Mouse (Mus musculus): ENCODE results near the gene Dtx4. TPM values are rescaled to one million over a fixed set of nuclear protein-coding genes. Genes with fewer than 3 reads are reported as not detected.
A peak's percentile ranks its signal among the peaks of the same experiment; 100 is the strongest.
"Not testable (repeated sequence)": the region's sequence is repeated elsewhere in the genome, so short reads cannot be mapped to it uniquely, and the experiment has no call there.

The Dtx4 gene
- 16.0 and 16.5 TPM in 2 replicates for polyA plus RNA-seq (2015; fragmentation: Nextera tagmentation; extraction: Ambion mirVana)

- Histone ChIP-seq H3K4me1 (replicated peaks; ENCODE audit: control insufficient read depth, insufficient read depth, low read length) (peaks cover 13% of the 10 kb centered on the region; the same call in 1 of the 2 replicates), H3K36me3 (ENCODE audit: control insufficient read depth, insufficient read depth, low read length) (no peaks in the 10 kb centered on the region), H3K9me3 (ENCODE audit: control insufficient read depth, low read length) (no peaks in the 10 kb centered on the region), H3K4me2 (ENCODE audit: low read depth, low read length) (peak within 1 kb of the TSS; percentile 92), H3K27me3 (ENCODE audit: control insufficient read depth, insufficient read depth, low read depth, low read length) (no peaks in the 10 kb centered on the region), H3K9ac (ENCODE audit: low read length) (peak within 1 kb of the TSS; percentile 96), H3K4me3 (ENCODE audit: low read length) (peak within 1 kb of the TSS; percentile 87), H3K27ac (ENCODE audit: low read length) (peak within 1 kb of the TSS; percentile 93)
- under 1% methylated on average over 69 of the region's 80 CpGs for WGBS
- peak; percentile 93 for ATAC-seq (ENCODE audit: low read depth)
Measured at GRCm38 (mm10) chr19:12501370-12502347, at the start of gene Dtx4. Gene Dtx4, minus strand, starts transcription at chr19:12501454.

- H3K4me3 ChIP-seq (ENCODE audit: low read length), result no peak overlapping the region
- H3K4me2 ChIP-seq (ENCODE audit: low read depth, low read length), result no peak overlapping the region
- no peak overlapping the region for H3K9ac ChIP-seq (ENCODE audit: low read length)
- H3K27me3 ChIP-seq (ENCODE audit: control insufficient read depth, insufficient read depth, low read depth, low read length), result no peaks in the 10 kb centered on the region
- H3K27ac ChIP-seq (ENCODE audit: low read length), result no peak overlapping the region
- 0 out of 2 replicates have a peak, but pooled peaks have one; percentile 26 for ATAC-seq (ENCODE audit: low read depth)
- H3K4me1 ChIP-seq (replicated peaks; ENCODE audit: control insufficient read depth, insufficient read depth, low read length), result no peaks in the 10 kb centered on the region
- no peaks in the 10 kb centered on the region for H3K36me3 ChIP-seq (ENCODE audit: control insufficient read depth, insufficient read depth, low read length)
- H3K9me3 ChIP-seq (ENCODE audit: control insufficient read depth, low read length), result no peaks in the 10 kb centered on the region
- WGBS, result 55% methylated on average over 5 of the region's 5 CpGs
Measured at GRCm38 (mm10) chr19:12550005-12550942, 49.0 kb upstream of the Dtx4 start.

GRCm38 (mm10) chr19:12549166-12549565 is 47.9 kb upstream of the Dtx4 start:
- no peak for ATAC-seq (ENCODE audit: low read depth)
- WGBS, result 71% methylated on average over 5 of the region's 5 CpGs
- H3K27me3 ChIP-seq (ENCODE audit: control insufficient read depth, insufficient read depth, low read depth, low read length), result no peaks in the 10 kb centered on the region
- H3K27ac ChIP-seq (ENCODE audit: low read length), result no peak overlapping the region
- no peak overlapping the region for H3K9ac ChIP-seq (ENCODE audit: low read length)
- no peaks in the 10 kb centered on the region for H3K4me1 ChIP-seq (replicated peaks; ENCODE audit: control insufficient read depth, insufficient read depth, low read length)
- no peaks in the 10 kb centered on the region for H3K36me3 ChIP-seq (ENCODE audit: control insufficient read depth, insufficient read depth, low read length)
- H3K9me3 ChIP-seq (ENCODE audit: control insufficient read depth, low read length), result no peaks in the 10 kb centered on the region
- H3K4me2 ChIP-seq (ENCODE audit: low read depth, low read length), result no peak overlapping the region
- no peak overlapping the region for H3K4me3 ChIP-seq (ENCODE audit: low read length)

- not testable (repeated sequence) for ATAC-seq (ENCODE audit: low read depth); H3K27me3 ChIP-seq (ENCODE audit: control insufficient read depth, insufficient read depth, low read depth, low read length); H3K4me2 ChIP-seq (ENCODE audit: low read depth, low read length); H3K4me1 ChIP-seq (replicated peaks; ENCODE audit: control insufficient read depth, insufficient read depth, low read length); H3K9me3 ChIP-seq (ENCODE audit: control insufficient read depth, low read length); H3K9ac ChIP-seq (ENCODE audit: low read length); H3K27ac ChIP-seq (ENCODE audit: low read length); H3K4me3 ChIP-seq (ENCODE audit: low read length); H3K36me3 ChIP-seq (ENCODE audit: control insufficient read depth, insufficient read depth, low read length)
- 91% methylated on average over 11 of the region's 11 CpGs for WGBS
Measured at GRCm38 (mm10) chr19:12545440-12545839, 44.2 kb upstream of the Dtx4 start, which contains the start of gene Fam111a. Gene Fam111a, plus strand, starts transcription at chr19:12545740.

- 10% methylated on average over 2 of the region's 2 CpGs for WGBS
- no peak overlapping the region for H3K4me2 ChIP-seq (ENCODE audit: low read depth, low read length)
- no peaks in the 10 kb centered on the region for H3K4me1 ChIP-seq (replicated peaks; ENCODE audit: control insufficient read depth, insufficient read depth, low read length)
- H3K9me3 ChIP-seq (ENCODE audit: control insufficient read depth, low read length), result no peaks in the 10 kb centered on the region
- no peak for ATAC-seq (ENCODE audit: low read depth)
- no peaks in the 10 kb centered on the region for H3K27me3 ChIP-seq (ENCODE audit: control insufficient read depth, insufficient read depth, low read depth, low read length)
- H3K9ac ChIP-seq (ENCODE audit: low read length), result no peak overlapping the region
- no peak overlapping the region for H3K27ac ChIP-seq (ENCODE audit: low read length)
- H3K4me3 ChIP-seq (ENCODE audit: low read length), result no peak overlapping the region
- no peaks in the 10 kb centered on the region for H3K36me3 ChIP-seq (ENCODE audit: control insufficient read depth, insufficient read depth, low read length)
Measured at GRCm38 (mm10) chr19:12541644-12542043, 40.4 kb upstream of the Dtx4 start.

GRCm38 (mm10) chr19:12540727-12541126 is 39.5 kb upstream of the Dtx4 start:
- 42% methylated on average over 3 of the region's 3 CpGs for WGBS
- no peak overlapping the region for H3K9ac ChIP-seq (ENCODE audit: low read length)
- no peak for ATAC-seq (ENCODE audit: low read depth)

GRCm38 (mm10) chr19:12539975-12540374 is 38.7 kb upstream of the Dtx4 start:
- Histone ChIP-seq H3K4me3 (ENCODE audit: low read length) (no peak overlapping the region), H3K9ac (ENCODE audit: low read length) (no peak overlapping the region), H3K36me3 (ENCODE audit: control insufficient read depth, insufficient read depth, low read length) (no peaks in the 10 kb centered on the region), H3K9me3 (ENCODE audit: control insufficient read depth, low read length) (no peaks in the 10 kb centered on the region), H3K4me2 (ENCODE audit: low read depth, low read length) (no peak overlapping the region), H3K4me1 (replicated peaks; ENCODE audit: control insufficient read depth, insufficient read depth, low read length) (no peaks in the 10 kb centered on the region), H3K27ac (ENCODE audit: low read length) (no peak overlapping the region), H3K27me3 (ENCODE audit: control insufficient read depth, insufficient read depth, low read depth, low read length) (no peaks in the 10 kb centered on the region)
- 68% methylated on average over 1 of the region's 1 CpGs for WGBS
- ATAC-seq (ENCODE audit: low read depth), result no peak

More at GRCm38 (mm10) chr19:12540727-12541126, 39.5 kb upstream of the Dtx4 start:
- no peaks in the 10 kb centered on the region for H3K27me3 ChIP-seq (ENCODE audit: control insufficient read depth, insufficient read depth, low read depth, low read length)
- H3K36me3 ChIP-seq (ENCODE audit: control insufficient read depth, insufficient read depth, low read length), result no peaks in the 10 kb centered on the region
- H3K4me3 ChIP-seq (ENCODE audit: low read length), result no peak overlapping the region
- H3K4me2 ChIP-seq (ENCODE audit: low read depth, low read length), result no peak overlapping the region
- H3K4me1 ChIP-seq (replicated peaks; ENCODE audit: control insufficient read depth, insufficient read depth, low read length), result no peaks in the 10 kb centered on the region
- H3K27ac ChIP-seq (ENCODE audit: low read length), result no peak overlapping the region
- no peaks in the 10 kb centered on the region for H3K9me3 ChIP-seq (ENCODE audit: control insufficient read depth, low read length)

GRCm38 (mm10) chr19:12537168-12537567 is 35.9 kb upstream of the Dtx4 start:
- no peak overlapping the region for H3K4me3 ChIP-seq (ENCODE audit: low read length)
- no peak overlapping the region for H3K9ac ChIP-seq (ENCODE audit: low read length)
- H3K36me3 ChIP-seq (ENCODE audit: control insufficient read depth, insufficient read depth, low read length), result no peaks in the 10 kb centered on the region
- no peaks in the 10 kb centered on the region for H3K9me3 ChIP-seq (ENCODE audit: control insufficient read depth, low read length)
- ATAC-seq (ENCODE audit: low read depth), result no peak
- no peak overlapping the region for H3K4me2 ChIP-seq (ENCODE audit: low read depth, low read length)
- H3K4me1 ChIP-seq (replicated peaks; ENCODE audit: control insufficient read depth, insufficient read depth, low read length), result no peaks in the 10 kb centered on the region
- no peak overlapping the region for H3K27ac ChIP-seq (ENCODE audit: low read length)
- no peaks in the 10 kb centered on the region for H3K27me3 ChIP-seq (ENCODE audit: control insufficient read depth, insufficient read depth, low read depth, low read length)

GRCm38 (mm10) chr19:12523377-12523776 is 22.1 kb upstream of the Dtx4 start:
- H3K27me3 ChIP-seq (ENCODE audit: control insufficient read depth, insufficient read depth, low read depth, low read length), result no peaks in the 10 kb centered on the region
- no peaks in the 10 kb centered on the region for H3K36me3 ChIP-seq (ENCODE audit: control insufficient read depth, insufficient read depth, low read length)
- H3K4me3 ChIP-seq (ENCODE audit: low read length), result no peak overlapping the region
- H3K9ac ChIP-seq (ENCODE audit: low read length), result no peak overlapping the region
- 38% methylated on average over 4 of the region's 4 CpGs for WGBS
- H3K4me1 ChIP-seq (replicated peaks; ENCODE audit: control insufficient read depth, insufficient read depth, low read length), result no peaks in the 10 kb centered on the region
- no peak for ATAC-seq (ENCODE audit: low read depth)
- H3K9me3 ChIP-seq (ENCODE audit: control insufficient read depth, low read length), result no peaks in the 10 kb centered on the region
- no peak overlapping the region for H3K4me2 ChIP-seq (ENCODE audit: low read depth, low read length)
- no peak overlapping the region for H3K27ac ChIP-seq (ENCODE audit: low read length)
